Mouse (Mus musculus) embryonic facial prominence, embryonic 15.5 days (tissue): ENCODE results near the gene Fam117b. TPM values are rescaled to one million over a fixed set of nuclear protein-coding genes. Genes with fewer than 3 reads are reported as not detected.

Experiments used
- polyA plus RNA-seq: library from polyadenylated mRNA; unstranded; fragments of >200 nt; fragmentation: Nextera tagmentation; extraction: Ambion mirVana; gene quantifications from 2 replicates; pipeline ENCODE4 v1.2.1, GENCODE M21; 2015

The Fam117b gene
- polyA plus RNA-seq, 1 experiment from 2014 or later: 10.1 TPM

Other genes with a start within 250 kb of the Fam117b start
- 347 and 352 TPM in 2 replicates for gene Sumo1, start 242.2 kb upstream of the Fam117b start, polyA plus RNA-seq
- 210 and 212 TPM in 2 replicates for gene Nop58, start 228.0 kb upstream of the Fam117b start, polyA plus RNA-seq
- gene Bmpr2, start 149.6 kb upstream of the Fam117b start, polyA plus RNA-seq: 8.8 and 9.9 TPM in 2 replicates
- 1.4 and 1.5 TPM in 2 replicates for gene Ica1l, start 130.2 kb downstream of the Fam117b start, polyA plus RNA-seq
- gene Carf, start 185.2 kb downstream of the Fam117b start, polyA plus RNA-seq: 6.2 and 7.4 TPM in 2 replicates
- gene Wdr12, start 185.6 kb downstream of the Fam117b start, polyA plus RNA-seq: 39.6 and 41.1 TPM in 2 replicates